Mouse (Mus musculus) stomach, postnatal 0 days (tissue): ENCODE data around the gene Cnga3.

ENCODE experiments used
- CTCF ChIP-seq: IDR thresholded peaks from 2 replicates; pipeline ENCODE4 v1.5.1; 2016; ENCODE audit warnings: antibody characterized with exemption, low read depth, mild to moderate bottlenecking, moderate library complexity
- EP300 ChIP-seq: optimal IDR thresholded peaks from 2 replicates; pipeline ENCODE3; 2016; ENCODE audit warnings: antibody characterized with exemption

- TF ChIP-seq CTCF, result no peak
- TF ChIP-seq EP300, result no peak
Observed at GRCm38 (mm10) chr1:37231295-37231701, 17.1 kb downstream of the Cnga3 start.
